Mouse (Mus musculus): ENCODE data around the gene Gm21671. TPM values are rescaled to one million over a fixed set of nuclear protein-coding genes. Genes with fewer than 3 reads are reported as not detected.
"Not testable (repeated sequence)": the region's sequence is repeated elsewhere in the genome, so short reads cannot be mapped to it uniquely, and the experiment has no call there.

The Gm21671 gene
- total RNA-seq (2012; rRNA removed) (not detected in 2 replicates), polyA plus RNA-seq (2012; ENCODE audit: insufficient read depth in 1 of 2, insufficient read length in 2 of 2, low read depth in 1 of 2, low replicate concordance in 2 of 2, missing spikeins in 1 of 2) (not detected)

DNA sequence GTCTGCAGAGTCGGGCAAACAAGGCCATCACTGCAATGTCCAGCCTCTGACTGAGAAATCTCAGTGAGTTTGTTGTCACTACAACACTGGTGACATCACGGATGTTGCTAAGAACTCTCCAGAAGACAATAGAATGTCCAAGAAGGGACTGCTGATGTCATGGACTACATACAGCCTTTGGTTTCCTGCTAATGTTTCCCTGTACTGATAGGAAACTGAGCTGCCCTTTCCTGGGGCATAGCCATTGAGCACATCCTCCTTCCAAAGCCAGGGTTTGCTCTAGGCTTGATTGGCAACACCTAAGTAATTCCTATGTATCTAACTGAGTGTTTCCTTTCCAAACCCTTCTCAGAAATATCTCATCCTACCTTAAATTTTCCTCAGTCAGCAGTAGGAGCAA, at the start of gene Gm21671:
Gene Gm21671, minus strand, starts transcription at position 101 of the 400 bp plus-strand sequence.
- H3K36me3 ChIP-seq (ENCODE audit: control insufficient read depth in 1 of 2, insufficient read depth in 2 of 2, low read length in 2 of 2); H3K27ac ChIP-seq (ENCODE audit: control insufficient read depth, low read depth, low read length); H3K9ac ChIP-seq (ENCODE audit: control insufficient read depth, low read depth, low read length, poor library complexity, severe bottlenecking); DNase-seq (ENCODE audit: low read depth, low spot score); H3K9me3 ChIP-seq (replicated peaks; ENCODE audit: insufficient read depth, low read length); H3K27me3 ChIP-seq (ENCODE audit: control insufficient read depth in 1 of 2, insufficient read depth in 2 of 2, low read length in 2 of 2); H3K4me3 ChIP-seq (ENCODE audit: control insufficient read depth in 1 of 2, insufficient read depth in 1 of 2, low read depth in 2 of 2, low read length in 2 of 2); H3K79me2 ChIP-seq (ENCODE audit: control insufficient read depth, insufficient read depth, low read length, poor library complexity); H3K4me1 ChIP-seq (ENCODE audit: control insufficient read depth in 1 of 2, insufficient read depth in 2 of 2, low read length in 2 of 2): not testable (repeated sequence)

DNA sequence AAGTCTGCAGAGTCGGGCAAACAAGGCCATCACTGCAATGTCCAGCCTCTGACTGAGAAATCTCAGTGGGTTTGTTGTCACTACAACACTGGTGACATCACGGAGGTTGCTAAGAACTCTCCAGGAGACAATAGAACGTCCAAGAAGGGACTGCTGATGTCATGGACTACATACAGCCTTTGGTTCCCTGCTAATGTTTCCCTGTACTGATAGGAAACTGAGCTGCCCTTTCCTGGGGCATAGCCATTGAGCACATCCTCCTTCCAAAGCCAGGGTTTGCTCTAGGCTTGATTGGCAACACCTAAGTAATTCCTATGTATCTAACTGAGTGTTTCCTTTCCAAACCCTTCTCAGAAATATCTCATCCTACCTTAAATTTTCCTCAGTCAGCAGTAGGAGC, 34.3 kb upstream of the Gm21671 start, which contains the start of gene Gm21698:
Gene Gm21698, minus strand, starts transcription at position 101 of the 400 bp plus-strand sequence.
- H3K4me1 ChIP-seq (ENCODE audit: control insufficient read depth in 1 of 2, insufficient read depth in 2 of 2, low read length in 2 of 2); H3K4me3 ChIP-seq (ENCODE audit: control insufficient read depth in 1 of 2, insufficient read depth in 1 of 2, low read depth in 2 of 2, low read length in 2 of 2); H3K9ac ChIP-seq (ENCODE audit: control insufficient read depth, low read depth, low read length, poor library complexity, severe bottlenecking); H3K79me2 ChIP-seq (ENCODE audit: control insufficient read depth, insufficient read depth, low read length, poor library complexity); DNase-seq (ENCODE audit: low read depth, low spot score); H3K36me3 ChIP-seq (ENCODE audit: control insufficient read depth in 1 of 2, insufficient read depth in 2 of 2, low read length in 2 of 2); H3K27me3 ChIP-seq (ENCODE audit: control insufficient read depth in 1 of 2, insufficient read depth in 2 of 2, low read length in 2 of 2); H3K27ac ChIP-seq (ENCODE audit: control insufficient read depth, low read depth, low read length); H3K9me3 ChIP-seq (replicated peaks; ENCODE audit: insufficient read depth, low read length): not testable (repeated sequence)

- not testable (repeated sequence) for H3K9ac ChIP-seq (ENCODE audit: control insufficient read depth, low read depth, low read length, poor library complexity, severe bottlenecking); H3K9me3 ChIP-seq (replicated peaks; ENCODE audit: insufficient read depth, low read length); H3K36me3 ChIP-seq (ENCODE audit: control insufficient read depth in 1 of 2, insufficient read depth in 2 of 2, low read length in 2 of 2); H3K4me3 ChIP-seq (ENCODE audit: control insufficient read depth in 1 of 2, insufficient read depth in 1 of 2, low read depth in 2 of 2, low read length in 2 of 2); DNase-seq (ENCODE audit: low read depth, low spot score); H3K27me3 ChIP-seq (ENCODE audit: control insufficient read depth in 1 of 2, insufficient read depth in 2 of 2, low read length in 2 of 2); H3K27ac ChIP-seq (ENCODE audit: control insufficient read depth, low read depth, low read length); H3K79me2 ChIP-seq (ENCODE audit: control insufficient read depth, insufficient read depth, low read length, poor library complexity); H3K4me1 ChIP-seq (ENCODE audit: control insufficient read depth in 1 of 2, insufficient read depth in 2 of 2, low read length in 2 of 2)
Observed at GRCm38 (mm10) chr5:25972563-25972962, 18.3 kb upstream of the Gm21671 start, which contains the start of gene Gm21680. Gene Gm21680, minus strand, starts transcription at chr5:25972663.

DNA sequence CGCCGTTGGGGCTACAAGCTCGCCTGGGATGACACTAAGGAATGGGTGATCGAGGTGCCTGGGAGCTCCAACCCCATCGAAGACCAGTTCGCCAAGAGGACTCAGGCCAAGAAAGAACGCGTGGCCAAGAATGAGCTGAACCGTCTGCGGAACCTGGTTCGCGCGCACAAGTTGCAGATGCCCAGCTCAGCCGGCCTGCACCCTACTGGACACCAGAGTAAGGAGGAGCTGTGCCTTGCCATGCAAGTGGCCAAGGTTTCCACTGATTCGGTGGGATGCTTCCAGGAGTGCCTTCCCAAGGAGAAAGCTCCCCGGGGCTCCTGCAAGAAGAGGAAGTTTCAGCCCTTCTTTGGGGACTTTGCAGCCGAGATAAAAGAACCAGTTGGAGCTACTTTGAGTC, 2.8 kb upstream of the Gm21671 start:
- H3K4me3 ChIP-seq (ENCODE audit: control insufficient read depth in 1 of 2, insufficient read depth in 1 of 2, low read depth in 2 of 2, low read length in 2 of 2); H3K9ac ChIP-seq (ENCODE audit: control insufficient read depth, low read depth, low read length, poor library complexity, severe bottlenecking); H3K4me1 ChIP-seq (ENCODE audit: control insufficient read depth in 1 of 2, insufficient read depth in 2 of 2, low read length in 2 of 2); H3K27ac ChIP-seq (ENCODE audit: control insufficient read depth, low read depth, low read length); H3K27me3 ChIP-seq (ENCODE audit: control insufficient read depth in 1 of 2, insufficient read depth in 2 of 2, low read length in 2 of 2); H3K9me3 ChIP-seq (replicated peaks; ENCODE audit: insufficient read depth, low read length); DNase-seq (ENCODE audit: low read depth, low spot score); H3K36me3 ChIP-seq (ENCODE audit: control insufficient read depth in 1 of 2, insufficient read depth in 2 of 2, low read length in 2 of 2); H3K79me2 ChIP-seq (ENCODE audit: control insufficient read depth, insufficient read depth, low read length, poor library complexity): not testable (repeated sequence)

- H3K9ac ChIP-seq (ENCODE audit: control insufficient read depth, low read depth, low read length, poor library complexity, severe bottlenecking); H3K79me2 ChIP-seq (ENCODE audit: control insufficient read depth, insufficient read depth, low read length, poor library complexity); DNase-seq (ENCODE audit: low read depth, low spot score); H3K27me3 ChIP-seq (ENCODE audit: control insufficient read depth in 1 of 2, insufficient read depth in 2 of 2, low read length in 2 of 2); H3K36me3 ChIP-seq (ENCODE audit: control insufficient read depth in 1 of 2, insufficient read depth in 2 of 2, low read length in 2 of 2); H3K4me3 ChIP-seq (ENCODE audit: control insufficient read depth in 1 of 2, insufficient read depth in 1 of 2, low read depth in 2 of 2, low read length in 2 of 2); H3K4me1 ChIP-seq (ENCODE audit: control insufficient read depth in 1 of 2, insufficient read depth in 2 of 2, low read length in 2 of 2); H3K9me3 ChIP-seq (replicated peaks; ENCODE audit: insufficient read depth, low read length); H3K27ac ChIP-seq (ENCODE audit: control insufficient read depth, low read depth, low read length): not testable (repeated sequence)
Observed at GRCm38 (mm10) chr5:25956611-25957010, 2.4 kb upstream of the Gm21671 start.

- H3K4me1 ChIP-seq (ENCODE audit: control insufficient read depth in 1 of 2, insufficient read depth in 2 of 2, low read length in 2 of 2); H3K79me2 ChIP-seq (ENCODE audit: control insufficient read depth, insufficient read depth, low read length, poor library complexity); H3K27ac ChIP-seq (ENCODE audit: control insufficient read depth, low read depth, low read length); H3K27me3 ChIP-seq (ENCODE audit: control insufficient read depth in 1 of 2, insufficient read depth in 2 of 2, low read length in 2 of 2); H3K36me3 ChIP-seq (ENCODE audit: control insufficient read depth in 1 of 2, insufficient read depth in 2 of 2, low read length in 2 of 2); DNase-seq (ENCODE audit: low read depth, low spot score); H3K4me3 ChIP-seq (ENCODE audit: control insufficient read depth in 1 of 2, insufficient read depth in 1 of 2, low read depth in 2 of 2, low read length in 2 of 2); H3K9ac ChIP-seq (ENCODE audit: control insufficient read depth, low read depth, low read length, poor library complexity, severe bottlenecking); H3K9me3 ChIP-seq (replicated peaks; ENCODE audit: insufficient read depth, low read length): not testable (repeated sequence)
Observed at GRCm38 (mm10) chr5:25945391-25945790, 8.8 kb downstream of the Gm21671 start.

DNA sequence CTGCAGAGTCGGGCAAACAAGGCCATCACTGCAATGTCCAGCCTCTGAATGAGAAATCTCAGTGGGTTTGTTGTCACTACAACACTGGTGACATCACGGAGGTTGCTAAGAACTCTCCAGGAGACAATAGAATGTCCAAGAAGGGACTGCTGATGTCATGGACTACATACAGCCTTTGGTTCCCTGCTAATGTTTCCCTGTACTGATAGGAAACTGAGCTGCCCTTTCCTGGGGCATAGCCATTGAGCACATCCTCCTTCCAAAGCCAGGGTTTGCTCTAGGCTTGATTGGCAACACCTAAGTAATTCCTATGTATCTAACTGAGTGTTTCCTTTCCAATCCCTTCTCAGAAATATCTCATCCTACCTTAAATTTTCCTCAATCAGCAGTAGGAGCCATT, 11.9 kb downstream of the Gm21671 start, which contains the start of gene Gm21663:
Gene Gm21663, minus strand, starts transcription at position 101 of the 400 bp plus-strand sequence.
- not testable (repeated sequence) for H3K9ac ChIP-seq (ENCODE audit: control insufficient read depth, low read depth, low read length, poor library complexity, severe bottlenecking); H3K27me3 ChIP-seq (ENCODE audit: control insufficient read depth in 1 of 2, insufficient read depth in 2 of 2, low read length in 2 of 2); H3K9me3 ChIP-seq (replicated peaks; ENCODE audit: insufficient read depth, low read length); H3K36me3 ChIP-seq (ENCODE audit: control insufficient read depth in 1 of 2, insufficient read depth in 2 of 2, low read length in 2 of 2); H3K4me1 ChIP-seq (ENCODE audit: control insufficient read depth in 1 of 2, insufficient read depth in 2 of 2, low read length in 2 of 2); H3K27ac ChIP-seq (ENCODE audit: control insufficient read depth, low read depth, low read length); DNase-seq (ENCODE audit: low read depth, low spot score); H3K79me2 ChIP-seq (ENCODE audit: control insufficient read depth, insufficient read depth, low read length, poor library complexity); H3K4me3 ChIP-seq (ENCODE audit: control insufficient read depth in 1 of 2, insufficient read depth in 1 of 2, low read depth in 2 of 2, low read length in 2 of 2)

Data from MEL (cell line).